Mouse (Mus musculus): ENCODE data around the gene Ctnna2. TPM values are rescaled to one million over a fixed set of nuclear protein-coding genes. Genes with fewer than 3 reads are reported as not detected.

Gene Ctnna2
- total RNA-seq, 1 experiment from 2014 or later: not detected

DNA sequence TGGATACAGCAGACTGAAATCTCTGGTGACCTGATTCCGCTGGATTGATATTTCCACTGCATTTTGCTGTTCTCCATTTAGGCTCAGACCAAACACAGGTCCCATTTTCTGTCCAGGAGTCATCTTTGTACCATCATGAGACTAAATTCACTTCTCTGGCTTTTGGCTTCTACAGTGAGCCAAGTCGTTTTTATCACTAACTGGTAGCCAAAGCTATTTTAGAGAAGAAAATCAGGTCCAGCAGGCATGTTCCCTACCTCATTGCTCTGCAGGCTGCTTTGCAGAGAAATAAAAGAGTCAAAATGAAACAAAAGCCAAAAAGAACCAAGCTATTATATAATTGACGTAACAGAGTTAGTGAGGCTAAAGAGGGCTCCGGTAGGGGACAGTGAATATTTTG is 793.7 kb downstream of the Ctnna2 start:
- ATAC-seq (replicated peaks in 1 of 2; ENCODE audit: insufficient read depth in 1 of 2, low FRiP score in 2 of 2, low TSS enrichment in 1 of 2, low read depth in 1 of 2, poor library complexity in 2 of 2, severe bottlenecking in 2 of 2): no peak

- no peak for ATAC-seq (replicated peaks in 1 of 2; ENCODE audit: insufficient read depth in 1 of 2, low FRiP score in 2 of 2, low TSS enrichment in 1 of 2, low read depth in 1 of 2, poor library complexity in 2 of 2, severe bottlenecking in 2 of 2)
Measured at GRCm38 (mm10) chr6:77184896-77185295, 794.6 kb downstream of the Ctnna2 start.

- ATAC-seq (replicated peaks in 1 of 2; ENCODE audit: insufficient read depth in 1 of 2, low FRiP score in 2 of 2, low TSS enrichment in 1 of 2, low read depth in 1 of 2, poor library complexity in 2 of 2, severe bottlenecking in 2 of 2): peak; percentile 82 to 87
Measured at GRCm38 (mm10) chr6:77175764-77176163, 803.7 kb downstream of the Ctnna2 start.

- no peak for ATAC-seq (replicated peaks in 1 of 2; ENCODE audit: insufficient read depth in 1 of 2, low FRiP score in 2 of 2, low TSS enrichment in 1 of 2, low read depth in 1 of 2, poor library complexity in 2 of 2, severe bottlenecking in 2 of 2)
Measured at GRCm38 (mm10) chr6:77157028-77157427, 822.5 kb downstream of the Ctnna2 start.

- ATAC-seq (replicated peaks in 1 of 2; ENCODE audit: insufficient read depth in 1 of 2, low FRiP score in 2 of 2, low TSS enrichment in 1 of 2, low read depth in 1 of 2, poor library complexity in 2 of 2, severe bottlenecking in 2 of 2): no peak
Measured at GRCm38 (mm10) chr6:77139306-77139920, 840.1 kb downstream of the Ctnna2 start.

DNA sequence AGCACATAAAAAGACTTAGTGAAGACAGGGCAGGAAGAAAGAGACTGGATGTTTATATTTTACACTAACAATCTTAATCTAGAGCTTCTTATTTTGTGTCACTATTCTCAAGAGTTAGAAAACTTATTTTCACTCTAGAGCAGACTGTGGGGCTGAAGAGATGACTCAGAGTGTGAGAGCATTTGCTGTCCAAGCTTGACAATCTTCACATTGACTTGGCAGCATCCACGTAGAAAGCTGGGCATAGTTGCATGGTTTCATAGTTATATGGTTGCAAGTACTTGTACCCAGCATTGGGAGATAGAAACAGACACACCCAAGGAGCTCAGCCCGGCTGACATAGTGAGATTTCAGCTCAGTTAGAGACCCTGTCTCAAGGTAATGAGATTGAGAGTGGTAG is 858.6 kb downstream of the Ctnna2 start:
- ATAC-seq (replicated peaks in 1 of 2; ENCODE audit: insufficient read depth in 1 of 2, low FRiP score in 2 of 2, low TSS enrichment in 1 of 2, low read depth in 1 of 2, poor library complexity in 2 of 2, severe bottlenecking in 2 of 2): no peak

DNA sequence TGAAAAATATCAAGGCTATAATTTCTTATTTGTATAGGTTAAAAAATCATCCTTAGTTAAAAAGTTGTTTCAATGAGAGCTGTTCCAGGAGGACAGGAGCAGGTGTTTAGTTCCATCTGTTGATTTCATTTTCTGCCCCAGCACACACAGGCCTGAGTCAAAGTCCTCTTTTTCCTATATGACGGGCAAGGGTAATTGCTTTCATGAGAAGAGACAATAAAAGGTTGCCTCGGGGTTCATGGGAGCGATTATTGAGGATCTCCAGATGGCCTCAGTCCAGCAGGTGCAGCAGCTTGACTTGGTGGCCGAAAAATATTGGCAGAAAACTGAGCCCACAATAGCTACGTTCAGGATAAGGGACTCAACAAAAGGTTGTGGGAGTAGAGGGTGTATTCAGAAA is 859.0 kb downstream of the Ctnna2 start:
- ATAC-seq (replicated peaks in 1 of 2; ENCODE audit: insufficient read depth in 1 of 2, low FRiP score in 2 of 2, low TSS enrichment in 1 of 2, low read depth in 1 of 2, poor library complexity in 2 of 2, severe bottlenecking in 2 of 2): no peak

GRCm38 (mm10) chr6:77109095-77109945 is 870.2 kb downstream of the Ctnna2 start:
- ATAC-seq (replicated peaks in 1 of 2; ENCODE audit: insufficient read depth in 1 of 2, low FRiP score in 2 of 2, low TSS enrichment in 1 of 2, low read depth in 1 of 2, poor library complexity in 2 of 2, severe bottlenecking in 2 of 2): no peak

DNA sequence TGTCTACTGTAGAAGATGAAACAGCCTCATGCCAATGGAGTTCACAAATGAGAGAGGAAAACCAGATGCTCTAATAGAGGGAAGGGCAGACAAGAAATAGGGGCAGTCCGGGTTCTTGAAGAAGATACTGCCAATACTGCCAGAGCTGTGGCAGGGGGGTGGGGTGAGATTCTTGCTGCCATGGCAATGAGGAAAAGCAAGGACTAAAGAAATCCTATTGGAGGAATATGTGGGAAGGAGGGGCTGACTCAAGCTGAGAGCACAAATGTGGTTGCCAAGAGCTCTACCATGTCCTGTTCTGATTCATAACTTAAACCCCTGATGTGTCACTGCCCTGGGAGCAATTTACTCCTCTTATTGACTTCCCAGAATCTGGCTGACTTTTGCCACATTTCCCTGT is 878.5 kb downstream of the Ctnna2 start:
- no peak for ATAC-seq (replicated peaks in 1 of 2; ENCODE audit: insufficient read depth in 1 of 2, low FRiP score in 2 of 2, low TSS enrichment in 1 of 2, low read depth in 1 of 2, poor library complexity in 2 of 2, severe bottlenecking in 2 of 2)

GRCm38 (mm10) chr6:77098540-77098939 is 881.0 kb downstream of the Ctnna2 start:
- ATAC-seq (replicated peaks in 1 of 2; ENCODE audit: insufficient read depth in 1 of 2, low FRiP score in 2 of 2, low TSS enrichment in 1 of 2, low read depth in 1 of 2, poor library complexity in 2 of 2, severe bottlenecking in 2 of 2): no peak

GRCm38 (mm10) chr6:77075396-77076376 is 903.8 kb downstream of the Ctnna2 start:
- ATAC-seq (replicated peaks in 1 of 2; ENCODE audit: insufficient read depth in 1 of 2, low FRiP score in 2 of 2, low TSS enrichment in 1 of 2, low read depth in 1 of 2, poor library complexity in 2 of 2, severe bottlenecking in 2 of 2): no peak

GRCm38 (mm10) chr6:77069595-77069994 is 909.9 kb downstream of the Ctnna2 start:
- ATAC-seq (replicated peaks in 1 of 2; ENCODE audit: insufficient read depth in 1 of 2, low FRiP score in 2 of 2, low TSS enrichment in 1 of 2, low read depth in 1 of 2, poor library complexity in 2 of 2, severe bottlenecking in 2 of 2): no peak

DNA sequence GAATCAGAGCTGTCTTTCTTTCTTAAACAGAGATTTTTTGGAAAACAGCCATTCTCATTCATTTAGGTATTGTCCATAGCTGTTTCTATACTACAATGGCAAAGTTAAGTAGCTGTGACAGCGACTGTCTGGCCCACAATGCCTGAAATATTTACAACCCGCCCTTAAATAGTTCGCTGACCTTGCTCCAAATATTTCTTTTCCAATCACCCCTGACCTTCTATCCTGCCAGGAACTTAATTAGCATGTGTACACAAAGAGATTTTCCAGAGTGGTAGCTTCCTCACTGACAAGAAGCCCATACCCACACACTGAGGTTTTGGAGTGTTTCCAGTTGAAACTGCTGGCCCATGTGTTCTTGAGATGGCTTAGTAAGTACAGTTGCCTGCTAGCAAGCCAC is 928.8 kb downstream of the Ctnna2 start:
- ATAC-seq (replicated peaks in 1 of 2; ENCODE audit: insufficient read depth in 1 of 2, low FRiP score in 2 of 2, low TSS enrichment in 1 of 2, low read depth in 1 of 2, poor library complexity in 2 of 2, severe bottlenecking in 2 of 2): no peak

- ATAC-seq (replicated peaks in 1 of 2; ENCODE audit: insufficient read depth in 1 of 2, low FRiP score in 2 of 2, low TSS enrichment in 1 of 2, low read depth in 1 of 2, poor library complexity in 2 of 2, severe bottlenecking in 2 of 2): no peak
Measured at GRCm38 (mm10) chr6:77050193-77050592, 929.3 kb downstream of the Ctnna2 start.

GRCm38 (mm10) chr6:77047568-77047967 is 931.9 kb downstream of the Ctnna2 start:
- no peak for ATAC-seq (replicated peaks in 1 of 2; ENCODE audit: insufficient read depth in 1 of 2, low FRiP score in 2 of 2, low TSS enrichment in 1 of 2, low read depth in 1 of 2, poor library complexity in 2 of 2, severe bottlenecking in 2 of 2)

DNA sequence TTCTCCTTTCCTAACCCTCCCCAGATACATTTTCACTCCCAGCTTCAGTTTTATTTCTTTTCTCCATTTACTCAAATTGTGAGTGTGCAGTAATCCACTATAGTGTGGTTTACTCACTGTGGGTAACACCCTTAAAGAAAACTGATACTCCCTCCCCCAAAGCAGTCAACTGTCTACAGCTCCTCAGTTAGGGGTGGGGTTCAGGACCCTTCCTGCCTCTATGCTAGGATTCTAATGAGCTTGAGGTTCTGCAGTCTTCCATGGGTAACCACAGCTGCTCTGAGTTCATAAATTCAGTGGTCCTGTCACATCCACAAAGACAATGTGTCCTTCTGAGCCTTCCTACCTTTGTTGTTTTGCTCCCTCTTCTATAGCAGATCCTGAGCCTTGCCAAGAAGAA is 954.4 kb downstream of the Ctnna2 start:
- ATAC-seq (replicated peaks in 1 of 2; ENCODE audit: insufficient read depth in 1 of 2, low FRiP score in 2 of 2, low TSS enrichment in 1 of 2, low read depth in 1 of 2, poor library complexity in 2 of 2, severe bottlenecking in 2 of 2): no peak

DNA sequence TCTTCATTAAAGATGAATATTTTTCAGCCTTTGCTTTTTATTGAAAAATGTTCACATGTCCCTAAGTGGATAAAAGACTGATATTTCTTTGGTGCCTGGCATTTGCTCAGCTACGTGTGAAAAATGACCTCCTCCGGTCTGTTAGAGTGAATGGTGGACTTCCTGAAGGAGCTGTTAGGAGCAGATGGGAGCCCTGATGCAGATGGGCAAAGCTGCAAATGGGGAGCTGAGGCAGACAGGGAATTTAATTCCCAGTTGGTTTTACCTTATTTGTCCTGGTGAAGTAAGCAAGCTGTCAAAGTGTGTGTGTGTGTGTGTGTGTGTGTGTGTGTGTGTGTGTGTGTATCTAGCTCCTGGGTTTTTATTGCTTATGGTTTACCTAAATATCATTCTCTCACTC is 966.3 kb downstream of the Ctnna2 start:
- no peak for ATAC-seq (replicated peaks in 1 of 2; ENCODE audit: insufficient read depth in 1 of 2, low FRiP score in 2 of 2, low TSS enrichment in 1 of 2, low read depth in 1 of 2, poor library complexity in 2 of 2, severe bottlenecking in 2 of 2)

DNA sequence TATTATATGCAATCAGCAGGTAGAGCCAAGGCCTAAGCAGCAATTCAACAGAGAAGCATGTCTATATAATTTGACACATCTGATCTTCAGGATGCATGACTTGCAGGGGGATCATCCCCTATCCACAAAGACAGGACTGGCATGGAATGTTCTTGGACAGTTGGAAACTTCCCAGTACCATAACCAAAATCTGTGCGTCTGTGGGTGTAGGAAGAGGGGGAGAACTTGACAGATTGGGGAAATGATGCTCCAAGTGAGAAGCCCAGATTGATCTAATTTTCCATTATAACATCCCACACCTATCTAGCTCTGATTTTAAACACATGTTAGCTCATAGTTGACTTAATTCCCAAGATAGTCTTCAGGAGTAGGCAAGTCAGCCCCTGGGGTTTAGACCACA is 968.5 kb downstream of the Ctnna2 start:
- ATAC-seq (replicated peaks in 1 of 2; ENCODE audit: insufficient read depth in 1 of 2, low FRiP score in 2 of 2, low TSS enrichment in 1 of 2, low read depth in 1 of 2, poor library complexity in 2 of 2, severe bottlenecking in 2 of 2): no peak

Data from hematopoietic stem cell, adult 5-6 weeks (primary cell).